Mouse (Mus musculus): ENCODE results near the gene Cd5. TPM values are rescaled to one million over a fixed set of nuclear protein-coding genes. Genes with fewer than 3 reads are reported as not detected.

Cd5 gene
- polyA plus RNA-seq, 1 experiment from 2014 or later: 0.11 TPM

- Histone ChIP-seq H3K36me3 (ENCODE audit: insufficient read depth, low read length) (no peaks in the 10 kb centered on the region), H3K9me3 (replicated peaks; ENCODE audit: low read length) (no peaks in the 10 kb centered on the region), H3K27me3 (ENCODE audit: insufficient read depth, low read length) (no peaks in the 10 kb centered on the region), H3K27ac (peak overlapping the region; percentile 20; the same call in 1 of the 2 replicates), H3K4me1 (replicated peaks; ENCODE audit: insufficient read depth, low read length) (peaks cover 54% of the 10 kb centered on the region), H3K9ac (ENCODE audit: low read depth, low read length) (no peak overlapping the region), H3K4me2 (ENCODE audit: low read length) (0 out of 2 replicates have a peak overlapping the region, but pooled peaks have one; percentile 10), H3K4me3 (replicated peaks; ENCODE audit: low read depth, low read length) (no peak overlapping the region)
- DNase-seq (ENCODE audit: low spot score): peak; percentile 57
- no peak for TF ChIP-seq CTCF (IDR thresholded peaks at IDR 0.05; ENCODE audit: low read depth)
- 36% methylated on average over 7 of the region's 7 CpGs for WGBS
- no peak for ATAC-seq (replicated peaks; ENCODE audit: low FRiP score, low read depth)
Measured at GRCm38 (mm10) chr19:10695801-10696200, 43.0 kb downstream of the Cd5 start.

DNA sequence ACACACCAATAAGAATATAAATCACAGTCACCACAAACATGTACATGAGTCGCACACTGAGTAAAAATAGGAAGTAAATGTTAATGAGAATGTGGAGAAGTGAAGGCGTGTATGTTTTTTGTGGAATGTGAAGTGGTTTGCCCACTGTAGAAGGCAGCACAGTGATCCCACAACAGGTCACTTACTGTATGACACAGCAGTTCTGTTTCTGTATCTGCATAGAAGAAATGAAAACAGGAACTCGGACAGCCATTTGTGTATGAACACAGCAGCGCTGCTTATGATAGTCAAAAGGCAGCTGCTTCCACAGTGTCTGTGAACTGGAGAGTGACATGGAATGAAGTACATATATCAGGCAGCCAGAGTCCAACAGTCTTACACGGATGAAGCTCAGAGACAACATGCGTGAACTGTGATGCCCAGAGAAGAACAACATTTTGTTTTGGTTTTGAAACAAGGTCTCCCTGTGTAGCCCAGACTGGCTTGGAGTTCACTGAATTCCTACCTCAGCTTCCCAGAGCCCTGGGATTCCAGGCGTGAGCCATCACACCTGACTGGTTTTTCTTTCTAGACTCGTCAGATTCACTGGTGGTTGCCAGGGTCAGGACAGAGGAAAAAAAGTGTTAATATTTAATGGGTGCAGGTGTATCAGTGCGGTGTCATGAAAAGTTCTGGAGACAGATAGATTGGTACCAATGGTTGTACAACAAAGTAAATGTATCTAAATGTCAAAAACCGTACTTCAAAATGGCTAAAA lies 44.7 kb downstream of the Cd5 start:
- Histone ChIP-seq H3K4me1 (replicated peaks; ENCODE audit: insufficient read depth, low read length) (peaks cover 55% of the 10 kb centered on the region), H3K36me3 (ENCODE audit: insufficient read depth, low read length) (no peaks in the 10 kb centered on the region), H3K4me2 (ENCODE audit: low read length) (no peak overlapping the region), H3K27me3 (ENCODE audit: insufficient read depth, low read length) (no peaks in the 10 kb centered on the region), H3K4me3 (replicated peaks; ENCODE audit: low read depth, low read length) (no peak overlapping the region), H3K9ac (ENCODE audit: low read depth, low read length) (no peak overlapping the region), H3K27ac (0 out of 2 replicates have a peak overlapping the region, but pooled peaks have one; percentile 4), H3K9me3 (replicated peaks; ENCODE audit: low read length) (no peaks in the 10 kb centered on the region)
- DNase-seq (ENCODE audit: low spot score) (no peak), ATAC-seq (replicated peaks; ENCODE audit: low FRiP score, low read depth) (no peak)
- TF ChIP-seq CTCF (IDR thresholded peaks at IDR 0.05; ENCODE audit: low read depth): no peak
- 78% methylated on average over 10 of the region's 10 CpGs for WGBS

DNA sequence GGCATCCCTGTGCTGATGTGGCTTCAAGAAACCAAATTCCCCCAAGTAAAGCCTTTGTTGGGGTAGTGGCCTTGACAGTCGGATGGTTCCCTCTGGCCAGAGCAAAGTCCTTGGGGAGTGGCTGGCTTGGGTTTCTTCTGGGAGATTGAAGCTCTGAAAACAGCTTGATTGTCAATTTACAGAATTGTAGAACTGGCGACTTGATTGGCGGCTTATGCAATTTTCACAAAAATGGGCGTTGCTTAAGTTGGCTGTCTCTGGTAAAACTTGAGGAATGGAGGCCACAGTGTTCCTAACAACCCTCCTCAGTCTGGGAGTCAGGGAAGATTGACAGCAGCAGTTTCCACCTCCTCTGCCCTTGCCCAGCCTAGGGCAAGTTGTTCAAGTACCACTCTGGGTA lies 46.4 kb downstream of the Cd5 start:
- H3K4me1 ChIP-seq (replicated peaks; ENCODE audit: insufficient read depth, low read length): peaks cover 39% of the 10 kb centered on the region
- ATAC-seq (replicated peaks; ENCODE audit: low FRiP score, low read depth) (no peak), DNase-seq (ENCODE audit: low spot score) (no peak)
- H3K27ac ChIP-seq: 0 out of 2 replicates have a peak overlapping the region, but pooled peaks have one; percentile 92
- H3K36me3 ChIP-seq (ENCODE audit: insufficient read depth, low read length): no peaks in the 10 kb centered on the region
- TF ChIP-seq CTCF (IDR thresholded peaks at IDR 0.05; ENCODE audit: low read depth): no peak
- WGBS: 85% methylated on average over 4 of the region's 4 CpGs
- H3K4me2 ChIP-seq (ENCODE audit: low read length): no peak overlapping the region
- no peak overlapping the region for H3K4me3 ChIP-seq (replicated peaks; ENCODE audit: low read depth, low read length)
- H3K27me3 ChIP-seq (ENCODE audit: insufficient read depth, low read length): no peaks in the 10 kb centered on the region
- H3K9me3 ChIP-seq (replicated peaks; ENCODE audit: low read length): no peaks in the 10 kb centered on the region
- H3K9ac ChIP-seq (ENCODE audit: low read depth, low read length): no peak overlapping the region

- Histone ChIP-seq H3K4me2 (ENCODE audit: low read length) (no peak overlapping the region), H3K36me3 (ENCODE audit: insufficient read depth, low read length) (no peaks in the 10 kb centered on the region), H3K27me3 (ENCODE audit: insufficient read depth, low read length) (no peaks in the 10 kb centered on the region), H3K9me3 (replicated peaks; ENCODE audit: low read length) (no peaks in the 10 kb centered on the region), H3K9ac (ENCODE audit: low read depth, low read length) (no peak overlapping the region), H3K27ac (peak overlapping the region; percentile 92; the same call in 1 of the 2 replicates), H3K4me3 (replicated peaks; ENCODE audit: low read depth, low read length) (no peak overlapping the region), H3K4me1 (replicated peaks; ENCODE audit: insufficient read depth, low read length) (peaks cover 37% of the 10 kb centered on the region)
- ATAC-seq (replicated peaks; ENCODE audit: low FRiP score, low read depth): no peak
- WGBS: 85% methylated on average over 3 of the region's 3 CpGs
- TF ChIP-seq CTCF (IDR thresholded peaks at IDR 0.05; ENCODE audit: low read depth): no peak
- DNase-seq (ENCODE audit: low spot score): no peak
Measured at GRCm38 (mm10) chr19:10691660-10692059, 47.1 kb downstream of the Cd5 start.

DNA sequence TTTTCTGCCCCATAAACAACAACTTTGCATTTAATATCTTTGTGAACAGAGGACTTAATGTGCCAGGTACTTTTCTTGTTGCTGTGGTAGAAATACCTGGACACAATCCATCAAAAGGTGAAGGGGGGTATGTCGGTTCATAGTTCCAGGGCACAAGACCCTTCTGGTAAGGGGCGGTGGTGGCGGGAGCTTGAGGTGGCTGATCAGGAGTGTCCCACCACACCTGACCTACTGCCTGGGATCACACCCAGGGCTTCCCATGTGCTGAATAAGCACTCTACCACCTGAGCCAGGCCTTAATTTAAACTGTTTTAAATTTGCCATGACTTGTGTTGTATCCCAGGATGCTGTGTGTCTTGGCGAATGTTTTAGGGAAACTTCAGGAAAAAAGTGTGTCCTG lies 47.7 kb downstream of the Cd5 start:
- H3K36me3 ChIP-seq (ENCODE audit: insufficient read depth, low read length): no peaks in the 10 kb centered on the region
- TF ChIP-seq CTCF (IDR thresholded peaks at IDR 0.05; ENCODE audit: low read depth): no peak
- H3K4me2 ChIP-seq (ENCODE audit: low read length): peak overlapping the region; percentile 59; the same call in 1 of the 2 replicates
- H3K4me3 ChIP-seq (replicated peaks; ENCODE audit: low read depth, low read length): no peak overlapping the region
- H3K9me3 ChIP-seq (replicated peaks; ENCODE audit: low read length): no peaks in the 10 kb centered on the region
- H3K27me3 ChIP-seq (ENCODE audit: insufficient read depth, low read length): no peaks in the 10 kb centered on the region
- 91% methylated on average over 4 of the region's 4 CpGs for WGBS
- DNase-seq (ENCODE audit: low spot score): no peak
- peaks cover 33% of the 10 kb centered on the region for H3K4me1 ChIP-seq (replicated peaks; ENCODE audit: insufficient read depth, low read length)
- H3K9ac ChIP-seq (ENCODE audit: low read depth, low read length): no peak overlapping the region
- peak overlapping the region; percentile 92 for H3K27ac ChIP-seq
- no peak for ATAC-seq (replicated peaks; ENCODE audit: low FRiP score, low read depth)

DNA sequence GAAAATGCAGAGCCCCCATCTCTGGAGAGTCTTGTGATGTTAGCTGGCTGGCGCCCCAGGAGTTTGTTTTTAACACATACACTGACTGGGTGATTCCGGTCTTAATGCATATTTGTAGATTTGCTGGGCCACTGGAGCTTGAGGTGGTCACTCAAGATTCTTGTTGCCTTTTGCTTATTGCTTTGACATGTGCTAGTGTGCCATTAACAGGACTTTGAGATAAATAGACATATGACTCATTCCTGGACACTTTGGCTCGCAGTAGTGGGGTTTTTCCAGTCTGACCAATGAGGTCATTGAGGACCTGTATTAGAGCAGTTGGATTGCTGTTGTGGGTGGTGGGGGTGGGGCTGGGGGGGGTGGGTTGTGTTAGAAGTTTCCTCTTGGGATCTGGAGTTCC lies 48.5 kb downstream of the Cd5 start:
- Histone ChIP-seq H3K27me3 (ENCODE audit: insufficient read depth, low read length) (no peaks in the 10 kb centered on the region), H3K9ac (ENCODE audit: low read depth, low read length) (peak overlapping the region; percentile 78; the same call in 1 of the 2 replicates), H3K4me3 (replicated peaks; ENCODE audit: low read depth, low read length) (no peak overlapping the region), H3K4me2 (ENCODE audit: low read length) (peak overlapping the region; percentile 59), H3K36me3 (ENCODE audit: insufficient read depth, low read length) (no peaks in the 10 kb centered on the region), H3K9me3 (replicated peaks; ENCODE audit: low read length) (no peaks in the 10 kb centered on the region), H3K27ac (peak overlapping the region; percentile 92), H3K4me1 (replicated peaks; ENCODE audit: insufficient read depth, low read length) (peaks cover 25% of the 10 kb centered on the region)
- 53% methylated on average over 3 of the region's 3 CpGs for WGBS
- DNase-seq (ENCODE audit: low spot score): peak; percentile 55
- no peak for TF ChIP-seq CTCF (IDR thresholded peaks at IDR 0.05; ENCODE audit: low read depth)
- ATAC-seq (replicated peaks; ENCODE audit: low FRiP score, low read depth): peak; percentile 33; the same call in 1 of the 2 replicates

Measured in kidney, postnatal 0 days (tissue).